Mouse (Mus musculus) frontal cortex, postnatal 25 days (tissue): Measurements from ENCODE around the gene Angpt4.

Experiments
- DNase-seq, 2 experiments: peaks; one replicate each; pipeline ENCODE4 v3.0.0; 2022; ENCODE audit warnings: low spot score in 2 of 2

The Angpt4 gene

GRCm38 (mm10) chr2:151910919-151911500, at the start of gene Angpt4:
TSS of gene Angpt4 (plus strand) at chr2:151911210.
- DNase-seq, result no peak

- no peak for DNase-seq
Measured at GRCm38 (mm10) chr2:151862257-151862810, 48.7 kb upstream of the Angpt4 start.

- DNase-seq, result no peak
Measured at GRCm38 (mm10) chr2:151864941-151865340, 46.1 kb upstream of the Angpt4 start.

- DNase-seq, result peak; percentile 57 to 59
Measured at GRCm38 (mm10) chr2:151866487-151866886, 44.5 kb upstream of the Angpt4 start.

GRCm38 (mm10) chr2:151868196-151868595, 42.8 kb upstream of the Angpt4 start:
- no peak for DNase-seq

GRCm38 (mm10) chr2:151874551-151874950, 36.5 kb upstream of the Angpt4 start:
- peak in 1 of 2 experiments; percentile 42 for DNase-seq

- DNase-seq, result peak; percentile 42 to 51
Measured at GRCm38 (mm10) chr2:151876012-151876485, 35.0 kb upstream of the Angpt4 start.

GRCm38 (mm10) chr2:151878645-151879044, 32.4 kb upstream of the Angpt4 start:
- DNase-seq, result no peak

GRCm38 (mm10) chr2:151879760-151880159, 31.2 kb upstream of the Angpt4 start:
- no peak for DNase-seq

GRCm38 (mm10) chr2:151891031-151891430, 20.0 kb upstream of the Angpt4 start:
- DNase-seq, result no peak

- no peak for DNase-seq
Measured at GRCm38 (mm10) chr2:151893122-151893774, 17.8 kb upstream of the Angpt4 start.

- DNase-seq, result no peak
Measured at GRCm38 (mm10) chr2:151894209-151894980, 16.6 kb upstream of the Angpt4 start.

GRCm38 (mm10) chr2:151895911-151896310, 15.1 kb upstream of the Angpt4 start:
- peak in 1 of 2 experiments; percentile 1 for DNase-seq

GRCm38 (mm10) chr2:151898106-151898505, 12.9 kb upstream of the Angpt4 start:
- DNase-seq, result no peak

GRCm38 (mm10) chr2:151900845-151901244, 10.2 kb upstream of the Angpt4 start:
- DNase-seq, result no peak

- no peak for DNase-seq
Measured at GRCm38 (mm10) chr2:151903267-151903666, 7.7 kb upstream of the Angpt4 start.

- no peak for DNase-seq
Measured at GRCm38 (mm10) chr2:151903933-151904332, 7.1 kb upstream of the Angpt4 start.

GRCm38 (mm10) chr2:151904636-151905035, 6.4 kb upstream of the Angpt4 start:
- no peak for DNase-seq

GRCm38 (mm10) chr2:151907020-151907419, 4.0 kb upstream of the Angpt4 start:
- DNase-seq, result no peak

GRCm38 (mm10) chr2:151909386-151909785, 1.6 kb upstream of the Angpt4 start:
- no peak for DNase-seq

GRCm38 (mm10) chr2:151910498-151910897, 512 bp upstream of the Angpt4 start:
- DNase-seq, result no peak

- DNase-seq, result no peak
Measured at GRCm38 (mm10) chr2:151911751-151912150, 741 bp downstream of the Angpt4 start.
